Mouse (Mus musculus) lung, embryonic 14.5 days (tissue): Measurements from ENCODE around the gene Fancf. TPM values are rescaled to one million over a fixed set of nuclear protein-coding genes. Genes with fewer than 3 reads are reported as not detected.
A peak's percentile ranks its signal among the peaks of the same experiment; 100 is the strongest.

ENCODE experiments used
- ATAC-seq: fragments of 200-750 bp; cut with Nextera tagmentation; 2 replicates; pipeline ENCODE4 v1.8.0; 2017; ENCODE audit warnings: mild to moderate bottlenecking, moderate TSS enrichment, moderate library complexity; ENCODE audit not compliant: insufficient read depth
- DNase-seq: peaks from one replicate; pipeline ENCODE4 v3.0.0-alpha.2; 2015
- H3K27ac ChIP-seq: fragments of 300-500 bp; sonication (generic); 2 replicates; pipeline ENCODE4 v1.5.1; 2014; ENCODE audit warnings: low read depth, mild to moderate bottlenecking, moderate library complexity
- H3K27me3 ChIP-seq: fragments of 300-500 bp; sonication (generic); 2 replicates; pipeline ENCODE4 v1.6.1; 2014; ENCODE audit warnings: low read length, control low read depth; ENCODE audit not compliant: insufficient read depth
- H3K36me3 ChIP-seq: fragments of 300-500 bp; sonication (generic); 2 replicates; pipeline ENCODE4 v1.6.1; 2014; ENCODE audit warnings: control low read depth; ENCODE audit not compliant: insufficient read depth
- H3K4me1 ChIP-seq: fragments of 300-500 bp; sonication (generic); 2 replicates; pipeline ENCODE4 v1.6.1; 2014; ENCODE audit warnings: antibody characterized with exemption, control low read depth; ENCODE audit not compliant: insufficient read depth
- H3K4me2 ChIP-seq: fragments of 300-500 bp; sonication (generic); 2 replicates; pipeline ENCODE4 v1.6.1; 2014; ENCODE audit warnings: mild to moderate bottlenecking
- H3K4me3 ChIP-seq: fragments of 300-500 bp; sonication (generic); 2 replicates; pipeline ENCODE4 v1.5.1; 2014; ENCODE audit warnings: low read depth, low read length
- H3K9ac ChIP-seq: fragments of 300-500 bp; sonication (generic); 2 replicates; pipeline ENCODE4 v1.6.1; 2014
- H3K9me3 ChIP-seq: fragments of 300-500 bp; sonication (generic); 2 replicates; pipeline ENCODE4 v1.6.1; 2016; ENCODE audit warnings: low read depth, low read length, control low read depth
- CTCF ChIP-seq: IDR thresholded peaks from 2 replicates; pipeline ENCODE4 v1.5.1; 2016; ENCODE audit warnings: antibody characterized with exemption, low read depth
- WGBS: fragments of 180-500 bp; shearing (Covaris S2); extraction: QIAGEN DNeasy Blood & Tissue Kit; methylation state at CpG from one replicate; pipeline ENCODE4 v1.1.7; 2014; 5-methylcytosine and 5-hydroxymethylcytosine counted together
- polyA plus RNA-seq: library from polyadenylated mRNA; unstranded; fragments of >200 nt; fragmentation: Nextera tagmentation; extraction: Ambion mirVana; gene quantifications from 2 replicates; pipeline ENCODE4 v1.2.1, GENCODE M21; 2014

Gene Fancf
- polyA plus RNA-seq, 1 experiment from 2014 or later: 15.6 TPM

- Histone ChIP-seq H3K4me2 (no peak overlapping the region), H3K9me3 (no peaks in the 10 kb centered on the region), H3K27ac (no peak overlapping the region), H3K4me3 (no peak overlapping the region), H3K36me3 (no peaks in the 10 kb centered on the region), H3K4me1 (no peaks in the 10 kb centered on the region), H3K9ac (no peak overlapping the region), H3K27me3 (no peaks in the 10 kb centered on the region)
- ATAC-seq: no peak
- no peak for DNase-seq
- 73% methylated on average over 11 of the region's 11 CpGs for WGBS
- TF ChIP-seq CTCF: no peak
These were observed 25.9 kb upstream of the Fancf start for GRCm38 (mm10) chr7:51887678-51888567.

GRCm38 (mm10) chr7:51885345-51885744, 23.3 kb upstream of the Fancf start:
- WGBS: 71% methylated on average over 3 of the region's 3 CpGs
- Histone ChIP-seq H3K4me2 (no peak overlapping the region), H3K9ac (no peak overlapping the region), H3K36me3 (no peaks in the 10 kb centered on the region), H3K9me3 (no peaks in the 10 kb centered on the region), H3K27ac (no peak overlapping the region), H3K4me3 (no peak overlapping the region), H3K27me3 (no peaks in the 10 kb centered on the region), H3K4me1 (no peaks in the 10 kb centered on the region)
- TF ChIP-seq CTCF: no peak
- DNase-seq (no peak), ATAC-seq (no peak)

GRCm38 (mm10) chr7:51880121-51880520, 18.1 kb upstream of the Fancf start:
- Histone ChIP-seq H3K4me1 (no peaks in the 10 kb centered on the region), H3K9me3 (no peaks in the 10 kb centered on the region), H3K36me3 (no peaks in the 10 kb centered on the region), H3K4me2 (no peak overlapping the region), H3K4me3 (no peak overlapping the region), H3K27me3 (no peaks in the 10 kb centered on the region), H3K27ac (no peak overlapping the region), H3K9ac (no peak overlapping the region)
- no peak for DNase-seq
- 72% methylated on average over 4 of the region's 4 CpGs for WGBS
- TF ChIP-seq CTCF: no peak
- ATAC-seq: no peak

- Histone ChIP-seq H3K9ac (peak overlapping the region; percentile 61), H3K4me1 (no peaks in the 10 kb centered on the region), H3K4me2 (peak overlapping the region; percentile 77), H3K27me3 (no peaks in the 10 kb centered on the region), H3K27ac (peak overlapping the region; percentile 97), H3K9me3 (no peaks in the 10 kb centered on the region), H3K4me3 (peak overlapping the region; percentile 43), H3K36me3 (no peaks in the 10 kb centered on the region)
- under 1% methylated on average over 17 of the region's 17 CpGs for WGBS
- no peak for TF ChIP-seq CTCF
- ATAC-seq (peak; percentile 98), DNase-seq (peak; percentile 80)
These were observed 17.2 kb upstream of the Fancf start for GRCm38 (mm10) chr7:51879136-51879723.

GRCm38 (mm10) chr7:51878730-51879129, 16.7 kb upstream of the Fancf start:
- WGBS: 2% methylated on average over 8 of the region's 8 CpGs
- H3K4me2 ChIP-seq: peak overlapping the region; percentile 77
- H3K27ac ChIP-seq: peak overlapping the region; percentile 97
- no peaks in the 10 kb centered on the region for H3K36me3 ChIP-seq
- peak overlapping the region; percentile 61 for H3K9ac ChIP-seq
- ATAC-seq: peak; percentile 79; the same call in 1 of the 2 replicates
- TF ChIP-seq CTCF: no peak
- H3K27me3 ChIP-seq: no peaks in the 10 kb centered on the region
- H3K4me3 ChIP-seq: peak overlapping the region; percentile 43
- H3K4me1 ChIP-seq: no peaks in the 10 kb centered on the region
- H3K9me3 ChIP-seq: no peaks in the 10 kb centered on the region
- peak; percentile 81 for DNase-seq

GRCm38 (mm10) chr7:51876316-51876715, 14.2 kb upstream of the Fancf start:
- DNase-seq: no peak
- no peak for TF ChIP-seq CTCF
- Histone ChIP-seq H3K4me2 (no peak overlapping the region), H3K9ac (no peak overlapping the region), H3K9me3 (no peaks in the 10 kb centered on the region), H3K27ac (no peak overlapping the region), H3K4me1 (no peaks in the 10 kb centered on the region), H3K4me3 (no peak overlapping the region), H3K27me3 (no peaks in the 10 kb centered on the region), H3K36me3 (no peaks in the 10 kb centered on the region)
- no peak for ATAC-seq

GRCm38 (mm10) chr7:51872597-51872996, 10.5 kb upstream of the Fancf start:
- H3K4me3 ChIP-seq: no peak overlapping the region
- no peaks in the 10 kb centered on the region for H3K27me3 ChIP-seq
- DNase-seq (no peak), ATAC-seq (no peak)
- H3K9ac ChIP-seq: no peak overlapping the region
- H3K27ac ChIP-seq: no peak overlapping the region
- no peak for TF ChIP-seq CTCF
- no peaks in the 10 kb centered on the region for H3K9me3 ChIP-seq
- no peak overlapping the region for H3K4me2 ChIP-seq
- no peaks in the 10 kb centered on the region for H3K4me1 ChIP-seq
- no peaks in the 10 kb centered on the region for H3K36me3 ChIP-seq
